Mouse (Mus musculus): Measurements from ENCODE around the gene Xpot. TPM values are rescaled to one million over a fixed set of nuclear protein-coding genes. Genes with fewer than 3 reads are reported as not detected.
A peak's percentile ranks its signal among the peaks of the same experiment; 100 is the strongest.

The Xpot gene
- polyA plus RNA-seq, 1 experiment from 2014 or later, result 24.5 TPM

DNA sequence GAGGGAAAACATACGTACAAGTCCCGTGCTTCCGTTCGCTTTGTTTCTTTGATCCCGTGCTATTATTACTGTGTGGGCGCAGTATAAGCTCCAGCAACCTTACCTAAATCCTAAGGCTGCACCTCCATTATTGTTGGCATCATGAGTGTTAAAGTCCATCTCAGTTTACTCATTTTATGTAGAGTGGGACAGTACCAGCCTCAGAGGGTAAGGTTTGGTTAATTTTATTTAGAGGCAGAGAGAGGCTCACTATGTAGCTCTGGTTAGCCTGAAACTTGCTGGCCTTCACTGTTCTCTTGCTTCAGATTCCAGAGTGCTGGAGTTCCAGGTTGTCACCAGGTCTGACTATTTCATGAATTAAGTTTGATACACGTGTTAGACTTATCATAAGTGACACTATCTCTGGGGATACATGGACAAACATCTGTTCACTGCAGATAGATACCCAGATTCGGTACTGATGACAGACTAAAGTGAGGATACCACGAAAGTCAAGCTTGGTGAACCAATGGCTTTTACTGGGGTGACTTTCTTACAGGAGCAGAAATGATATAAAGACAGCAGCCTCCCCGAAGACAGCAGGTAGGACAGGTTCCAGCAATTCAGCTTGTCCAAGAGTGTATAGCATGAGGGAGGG is 1.2 kb upstream of the Xpot start:
- no peaks in the 10 kb centered on the region for H3K4me1 ChIP-seq (replicated peaks; ENCODE audit: control insufficient read depth, insufficient read depth)
- DNase-seq (ENCODE audit: low spot score) (no peak), ATAC-seq (ENCODE audit: low FRiP score, low TSS enrichment) (no peak)
- peak overlapping the region; percentile 64 for H3K4me2 ChIP-seq (replicated peaks; ENCODE audit: low read depth)
- no peaks in the 10 kb centered on the region for H3K9me3 ChIP-seq (ENCODE audit: control insufficient read depth, low read length)
- H3K27me3 ChIP-seq (ENCODE audit: control insufficient read depth, insufficient read depth, low read length), result no peaks in the 10 kb centered on the region
- no peak overlapping the region for H3K9ac ChIP-seq (ENCODE audit: low read length)
- no peaks in the 10 kb centered on the region for H3K36me3 ChIP-seq (ENCODE audit: control insufficient read depth, insufficient read depth, low read length)
- peak overlapping the region; percentile 89; the same call in 1 of the 2 replicates for H3K4me3 ChIP-seq (ENCODE audit: low read depth, low read length)
- WGBS, result 73% methylated on average over 10 of the region's 10 CpGs
- H3K27ac ChIP-seq (replicated peaks), result no peak overlapping the region
- no peak for TF ChIP-seq CTCF (IDR thresholded peaks at IDR 0.05; ENCODE audit: low read depth)
- no peak for TF ChIP-seq EP300 (optimal IDR thresholded peaks at IDR 0.05)

GRCm38 (mm10) chr10:121625407-121626185 is 536 bp downstream of the Xpot start:
- Histone ChIP-seq H3K9ac (ENCODE audit: low read length) (peak overlapping the region; percentile 89), H3K4me3 (ENCODE audit: low read depth, low read length) (peak overlapping the region; percentile 89), H3K4me2 (replicated peaks; ENCODE audit: low read depth) (peak overlapping the region; percentile 64), H3K9me3 (ENCODE audit: control insufficient read depth, low read length) (no peaks in the 10 kb centered on the region), H3K36me3 (ENCODE audit: control insufficient read depth, insufficient read depth, low read length) (no peaks in the 10 kb centered on the region; the same call in 1 of the 2 replicates), H3K27ac (replicated peaks) (peak overlapping the region; percentile 95), H3K27me3 (ENCODE audit: control insufficient read depth, insufficient read depth, low read length) (no peaks in the 10 kb centered on the region), H3K4me1 (replicated peaks; ENCODE audit: control insufficient read depth, insufficient read depth) (no peaks in the 10 kb centered on the region)
- TF ChIP-seq EP300 (optimal IDR thresholded peaks at IDR 0.05) (peak; percentile 19), CTCF (IDR thresholded peaks at IDR 0.05; ENCODE audit: low read depth) (no peak)
- DNase-seq (ENCODE audit: low spot score) (no peak), ATAC-seq (ENCODE audit: low FRiP score, low TSS enrichment) (peak; percentile 58)
- WGBS, result under 1% methylated on average over 40 of the region's 41 CpGs

DNA sequence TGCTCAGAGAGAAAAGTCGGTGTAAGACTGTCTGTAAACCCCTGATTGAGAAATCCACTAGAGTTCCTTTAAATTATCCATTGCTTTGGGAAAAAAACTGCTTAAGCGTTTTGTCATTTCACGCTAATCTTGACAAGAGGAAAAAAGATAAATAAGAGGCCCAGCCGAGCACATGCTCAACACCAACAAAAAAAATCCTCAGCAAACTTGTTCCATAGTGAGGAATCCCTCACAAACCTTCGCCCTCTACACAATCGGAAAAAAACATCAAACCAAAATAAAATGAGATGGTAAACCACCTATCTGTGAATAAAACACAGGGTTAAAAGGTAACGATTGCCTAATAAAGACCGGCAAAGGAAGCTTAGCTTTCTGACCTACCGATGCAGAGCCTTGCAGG is 1.1 kb downstream of the Xpot start:
- DNase-seq (ENCODE audit: low spot score), result no peak
- Histone ChIP-seq H3K9me3 (ENCODE audit: control insufficient read depth, low read length) (no peaks in the 10 kb centered on the region), H3K4me1 (replicated peaks; ENCODE audit: control insufficient read depth, insufficient read depth) (no peaks in the 10 kb centered on the region), H3K4me3 (ENCODE audit: low read depth, low read length) (peak overlapping the region; percentile 89), H3K27me3 (ENCODE audit: control insufficient read depth, insufficient read depth, low read length) (no peaks in the 10 kb centered on the region), H3K4me2 (replicated peaks; ENCODE audit: low read depth) (peak overlapping the region; percentile 64), H3K9ac (ENCODE audit: low read length) (peak overlapping the region; percentile 48; the same call in 1 of the 2 replicates), H3K36me3 (ENCODE audit: control insufficient read depth, insufficient read depth, low read length) (peaks cover 4% of the 10 kb centered on the region; the same call in 1 of the 2 replicates), H3K27ac (replicated peaks) (no peak overlapping the region; the same call in 1 of the 2 replicates)
- 7% methylated on average over 9 of the region's 9 CpGs for WGBS
- no peak for ATAC-seq (ENCODE audit: low FRiP score, low TSS enrichment)
- TF ChIP-seq CTCF (IDR thresholded peaks at IDR 0.05; ENCODE audit: low read depth) (no peak), EP300 (optimal IDR thresholded peaks at IDR 0.05) (no peak)

GRCm38 (mm10) chr10:121623670-121624069 is 2.5 kb downstream of the Xpot start:
- no peak for DNase-seq (ENCODE audit: low spot score)
- Histone ChIP-seq H3K27me3 (ENCODE audit: control insufficient read depth, insufficient read depth, low read length) (no peaks in the 10 kb centered on the region), H3K9me3 (ENCODE audit: control insufficient read depth, low read length) (no peaks in the 10 kb centered on the region), H3K36me3 (ENCODE audit: control insufficient read depth, insufficient read depth, low read length) (peaks cover 4% of the 10 kb centered on the region; the same call in 1 of the 2 replicates), H3K4me2 (replicated peaks; ENCODE audit: low read depth) (no peak overlapping the region), H3K4me3 (ENCODE audit: low read depth, low read length) (no peak overlapping the region), H3K9ac (ENCODE audit: low read length) (no peak overlapping the region), H3K27ac (replicated peaks) (no peak overlapping the region), H3K4me1 (replicated peaks; ENCODE audit: control insufficient read depth, insufficient read depth) (no peaks in the 10 kb centered on the region)
- no peak for ATAC-seq (ENCODE audit: low FRiP score, low TSS enrichment)
- TF ChIP-seq CTCF (IDR thresholded peaks at IDR 0.05; ENCODE audit: low read depth) (no peak), EP300 (optimal IDR thresholded peaks at IDR 0.05) (no peak)
- 67% methylated on average over 7 of the region's 7 CpGs for WGBS

- Histone ChIP-seq H3K27ac (replicated peaks) (no peak overlapping the region), H3K27me3 (ENCODE audit: control insufficient read depth, insufficient read depth, low read length) (no peaks in the 10 kb centered on the region), H3K4me2 (replicated peaks; ENCODE audit: low read depth) (no peak overlapping the region), H3K36me3 (ENCODE audit: control insufficient read depth, insufficient read depth, low read length) (peaks cover 9% of the 10 kb centered on the region; the same call in 1 of the 2 replicates), H3K4me1 (replicated peaks; ENCODE audit: control insufficient read depth, insufficient read depth) (no peaks in the 10 kb centered on the region), H3K9ac (ENCODE audit: low read length) (no peak overlapping the region), H3K9me3 (ENCODE audit: control insufficient read depth, low read length) (no peaks in the 10 kb centered on the region), H3K4me3 (ENCODE audit: low read depth, low read length) (no peak overlapping the region)
- no peak for DNase-seq (ENCODE audit: low spot score)
- TF ChIP-seq EP300 (optimal IDR thresholded peaks at IDR 0.05), result no peak
- no peak for TF ChIP-seq CTCF (IDR thresholded peaks at IDR 0.05; ENCODE audit: low read depth)
- ATAC-seq (ENCODE audit: low FRiP score, low TSS enrichment), result no peak
- WGBS, result 75% methylated on average over 6 of the region's 6 CpGs
These were observed 3.7 kb downstream of the Xpot start for GRCm38 (mm10) chr10:121622431-121622830.

GRCm38 (mm10) chr10:121615935-121616334 is 10.2 kb downstream of the Xpot start:
- Histone ChIP-seq H3K4me2 (replicated peaks; ENCODE audit: low read depth) (no peak overlapping the region), H3K9ac (ENCODE audit: low read length) (no peak overlapping the region), H3K4me1 (replicated peaks; ENCODE audit: control insufficient read depth, insufficient read depth) (no peaks in the 10 kb centered on the region), H3K4me3 (ENCODE audit: low read depth, low read length) (no peak overlapping the region), H3K36me3 (ENCODE audit: control insufficient read depth, insufficient read depth, low read length) (peaks cover 15% of the 10 kb centered on the region; the same call in 1 of the 2 replicates), H3K9me3 (ENCODE audit: control insufficient read depth, low read length) (no peaks in the 10 kb centered on the region), H3K27me3 (ENCODE audit: control insufficient read depth, insufficient read depth, low read length) (no peaks in the 10 kb centered on the region), H3K27ac (replicated peaks) (no peak overlapping the region; the same call in 1 of the 2 replicates)
- no peak for DNase-seq (ENCODE audit: low spot score)
- TF ChIP-seq CTCF (IDR thresholded peaks at IDR 0.05; ENCODE audit: low read depth) (peak; percentile 17), EP300 (optimal IDR thresholded peaks at IDR 0.05) (no peak)
- WGBS, result 48% methylated on average over 7 of the region's 7 CpGs
- ATAC-seq (ENCODE audit: low FRiP score, low TSS enrichment), result peak; percentile 72
